Mouse (Mus musculus): ENCODE measurements around the gene Nrxn2.

GRCm38 (mm10) chr19:6530359-6530758 is 111.8 kb downstream of the Nrxn2 start:
- TF ChIP-seq CTCF (conservative IDR thresholded peaks at IDR 0.05; ENCODE audit: low read length) (no peak), POU5F1 (IDR thresholded peaks at IDR 0.05; ENCODE audit: borderline replicate concordance, low read length) (no peak)

Measured in E14TG2a.4 (cell line).